Mouse (Mus musculus) macrophage (primary cell): ENCODE measurements around the gene Gm11027. TPM values are rescaled to one million over a fixed set of nuclear protein-coding genes. Genes with fewer than 3 reads are reported as not detected.
"Not testable (repeated sequence)": the region's sequence is repeated elsewhere in the genome, so short reads cannot be mapped to it uniquely, and the experiment has no call there.

Source experiments
- H3K27ac ChIP-seq: fragments of 350-480 bp; formaldehyde crosslinking; 2 replicates; pipeline ENCODE4 v1.9.0; 2021
- H3K36me3 ChIP-seq: fragments of 350-480 bp; formaldehyde crosslinking; 2 replicates; pipeline ENCODE4 v1.9.0; 2021; ENCODE audit errors: inconsistent target
- H3K4me3 ChIP-seq: fragments of 350-480 bp; formaldehyde crosslinking; 2 replicates; pipeline ENCODE4 v1.9.0; 2021; ENCODE audit errors: inconsistent target
- H3K79me2 ChIP-seq: fragments of 350-480 bp; formaldehyde crosslinking; 2 replicates; pipeline ENCODE4 v1.9.0; 2021; ENCODE audit errors: inconsistent target
- WGBS: methylation state at CpG from one replicate; pipeline ENCODE4 v1.1.7; 2026; ENCODE audit warnings: inconsistent platforms; ENCODE audit not compliant: missing documents; 5-methylcytosine and 5-hydroxymethylcytosine counted together
- polyA plus RNA-seq: library from polyadenylated mRNA; stranded (reverse); fragments of 250-400 nt; gene quantifications from 3 replicates; pipeline ENCODE4 v1.2.4, GENCODE M21; 2018; ENCODE audit warnings: inconsistent platforms
- total RNA-seq, 78 experiments: library from RNA; depleted of rRNA; stranded (reverse); fragments of 250-400 nt; gene quantifications; 1 replicate in 9 of 78; 2 replicates in 24 of 78; 3 replicates in 43 of 78; 4 replicates in 2 of 78; pipeline ENCODE4 v1.2.4; 2018; ENCODE audit warnings: inconsistent platforms in 56 of 78

Gm11027 gene
- not detected for total RNA-seq (2018; cell fraction: chromatin; rRNA removed)
- total RNA-seq (2018; cell fraction: cytosol; rRNA removed) = not detected
- not detected for total RNA-seq (2018; cell fraction: nucleus; rRNA removed)
- polyA plus RNA-seq = not detected in 3 replicates

- not testable (repeated sequence) for H3K4me3 ChIP-seq, H3K27ac ChIP-seq, H3K36me3 ChIP-seq, H3K79me2 ChIP-seq
- 100% methylated on average over 2 of the region's 2 CpGs for WGBS
Observed at GRCm38 (mm10) chr12:116275086-116275485, at the start of gene Gm11027. Gene Gm11027, plus strand, starts transcription at chr12:116275386.

DNA sequence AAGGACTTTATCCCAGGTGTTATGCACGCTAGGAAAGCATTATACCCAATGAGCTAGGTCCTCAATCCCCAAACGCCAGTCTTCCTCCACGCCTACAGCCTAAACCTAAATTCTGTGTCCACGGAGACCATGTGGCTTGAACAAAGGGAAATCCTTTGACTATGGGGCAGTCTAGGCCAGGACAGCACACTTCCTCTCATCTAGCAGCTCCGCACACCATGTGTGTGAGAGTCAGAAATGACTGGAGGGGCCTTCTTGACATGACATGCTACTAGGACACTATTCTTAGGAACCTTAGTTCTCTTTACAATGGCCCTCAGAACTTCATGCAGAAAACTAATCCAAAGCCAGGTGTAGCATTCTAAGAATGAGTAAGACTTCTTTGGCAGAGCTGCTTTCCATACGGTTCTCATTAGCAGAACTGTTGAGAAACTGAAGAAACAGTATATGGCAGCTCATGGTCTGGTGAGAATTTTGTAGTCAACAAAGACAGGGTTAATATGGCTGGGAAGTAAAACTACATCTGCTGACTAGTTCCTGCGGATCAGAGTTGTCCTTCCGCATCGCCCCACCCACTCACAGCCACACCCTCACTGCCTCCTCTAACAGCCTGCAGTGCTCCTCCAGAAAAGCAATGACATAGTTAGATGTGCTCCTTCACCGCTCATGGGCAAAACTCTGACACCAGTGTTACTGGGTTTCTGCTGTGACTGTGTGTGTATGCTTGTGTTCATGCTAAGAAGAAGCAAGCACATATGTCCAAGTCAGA, 48.7 kb upstream of the Gm11027 start:
- Histone ChIP-seq H3K79me2 (no peaks in the 10 kb centered on the region), H3K36me3 (no peaks in the 10 kb centered on the region), H3K4me3 (no peak overlapping the region), H3K27ac (no peak overlapping the region)
- WGBS = 87% methylated on average over 10 of the region's 10 CpGs

- Histone ChIP-seq H3K36me3 (no peaks in the 10 kb centered on the region), H3K4me3 (no peak overlapping the region), H3K27ac (no peak overlapping the region), H3K79me2 (no peaks in the 10 kb centered on the region)
- WGBS = 96% methylated on average over 3 of the region's 3 CpGs
Observed at GRCm38 (mm10) chr12:116229451-116229850, 45.7 kb upstream of the Gm11027 start.

GRCm38 (mm10) chr12:116231612-116232011, 43.6 kb upstream of the Gm11027 start:
- 88% methylated on average over 12 of the region's 12 CpGs for WGBS
- H3K36me3 ChIP-seq = no peaks in the 10 kb centered on the region
- H3K27ac ChIP-seq = no peak overlapping the region
- H3K79me2 ChIP-seq = no peaks in the 10 kb centered on the region
- no peak overlapping the region for H3K4me3 ChIP-seq

DNA sequence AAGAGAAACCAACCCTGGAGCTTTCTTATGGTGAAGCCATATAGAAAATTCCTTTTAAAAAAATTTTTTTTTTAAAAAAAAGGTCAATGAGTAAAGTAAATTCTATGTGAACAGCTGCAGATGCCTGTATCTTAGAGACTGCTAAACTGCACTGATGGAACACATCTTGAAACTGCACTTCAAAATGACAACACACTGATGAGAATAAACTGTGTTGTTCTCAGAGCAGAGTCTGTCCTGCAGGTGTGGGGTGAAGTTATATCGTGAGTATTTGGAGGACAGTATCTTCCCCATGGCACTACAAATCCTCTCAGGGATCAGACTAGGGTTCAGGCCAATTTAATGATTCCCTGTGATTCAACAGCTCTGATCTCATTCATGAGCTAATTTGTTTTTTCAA, 43.1 kb upstream of the Gm11027 start:
- Histone ChIP-seq H3K36me3 (no peaks in the 10 kb centered on the region), H3K4me3 (no peak overlapping the region), H3K27ac (no peak overlapping the region), H3K79me2 (no peaks in the 10 kb centered on the region)
- 93% methylated on average over 1 of the region's 1 CpGs for WGBS

- WGBS = 82% methylated on average over 4 of the region's 4 CpGs
- no peak overlapping the region for H3K4me3 ChIP-seq
- H3K36me3 ChIP-seq = no peaks in the 10 kb centered on the region
- no peaks in the 10 kb centered on the region for H3K79me2 ChIP-seq
- no peak overlapping the region for H3K27ac ChIP-seq
Observed at GRCm38 (mm10) chr12:116235356-116235755, 39.8 kb upstream of the Gm11027 start.

- Histone ChIP-seq H3K27ac (no peak overlapping the region), H3K4me3 (no peak overlapping the region), H3K79me2 (no peaks in the 10 kb centered on the region), H3K36me3 (no peaks in the 10 kb centered on the region)
- WGBS = 95% methylated on average over 3 of the region's 3 CpGs
Observed at GRCm38 (mm10) chr12:116236658-116237057, 38.5 kb upstream of the Gm11027 start.

DNA sequence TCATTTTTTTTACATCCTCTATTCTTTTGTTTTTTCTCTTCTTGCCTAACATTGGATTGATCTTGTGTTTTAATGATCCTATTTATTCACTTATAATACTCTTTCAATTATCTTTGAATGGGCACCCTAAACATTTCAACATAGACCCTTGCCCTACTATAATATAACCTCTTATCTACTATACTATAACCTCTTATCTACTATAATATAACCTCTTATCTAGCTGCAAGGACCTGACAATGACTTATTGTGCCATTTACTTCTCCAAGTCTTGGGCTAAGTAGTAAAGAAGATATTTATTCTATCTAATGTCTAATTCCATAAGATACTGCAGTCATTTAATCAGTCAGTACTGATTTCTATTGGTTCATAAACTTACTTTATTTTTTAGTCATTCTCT, 36.8 kb upstream of the Gm11027 start:
- Histone ChIP-seq H3K4me3 (no peak overlapping the region), H3K36me3 (no peaks in the 10 kb centered on the region), H3K27ac (no peak overlapping the region), H3K79me2 (no peaks in the 10 kb centered on the region)

DNA sequence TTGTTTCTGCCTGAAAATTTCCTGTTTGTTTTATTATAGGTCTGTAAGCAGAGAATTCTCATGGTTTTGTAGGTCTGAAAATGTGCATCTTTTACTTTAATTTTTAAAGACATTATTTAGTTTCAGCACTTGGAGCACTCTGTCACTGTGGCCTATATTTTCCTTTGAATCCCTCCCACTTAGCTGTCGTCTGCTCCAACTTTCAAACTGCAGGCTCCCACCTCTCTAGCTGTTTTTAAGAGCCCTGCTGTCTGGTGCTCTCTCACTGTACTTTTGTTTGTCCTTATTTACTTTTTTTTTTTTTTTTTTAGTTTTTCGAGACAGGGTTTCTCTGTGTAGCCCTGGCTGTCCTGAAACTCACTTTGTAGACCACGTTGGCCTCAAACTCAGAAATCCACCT, 36.4 kb upstream of the Gm11027 start:
- Histone ChIP-seq H3K36me3 (no peaks in the 10 kb centered on the region), H3K4me3 (no peak overlapping the region), H3K27ac (no peak overlapping the region), H3K79me2 (no peaks in the 10 kb centered on the region)
- WGBS = 96% methylated on average over 2 of the region's 3 CpGs

GRCm38 (mm10) chr12:116244601-116245000, 30.6 kb upstream of the Gm11027 start:
- WGBS = 93% methylated on average over 1 of the region's 1 CpGs
- H3K79me2 ChIP-seq = no peaks in the 10 kb centered on the region
- no peak overlapping the region for H3K4me3 ChIP-seq
- H3K36me3 ChIP-seq = no peaks in the 10 kb centered on the region; the same call in 1 of the 2 replicates
- H3K27ac ChIP-seq = no peak overlapping the region

DNA sequence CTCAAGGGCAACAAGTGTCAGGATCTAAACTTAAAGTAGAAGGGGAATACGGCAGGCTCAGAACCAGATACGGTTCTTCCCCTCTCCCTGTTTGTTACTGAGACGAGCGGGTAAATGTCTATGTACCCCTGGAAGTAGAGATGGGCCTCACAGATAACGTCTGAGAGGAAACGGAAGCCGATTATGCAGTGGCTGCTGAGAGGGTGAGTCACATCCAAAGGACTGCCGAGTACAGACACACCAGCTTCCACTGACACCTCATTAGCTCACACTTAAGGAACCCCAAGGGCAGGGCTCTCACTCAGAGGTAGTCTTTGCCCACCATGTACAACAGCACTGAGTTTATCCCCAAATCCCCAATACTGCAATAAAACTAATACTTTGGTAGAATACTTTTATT, 20.5 kb upstream of the Gm11027 start:
- no peak overlapping the region for H3K27ac ChIP-seq
- H3K36me3 ChIP-seq = no peaks in the 10 kb centered on the region
- WGBS = 29% methylated on average over 8 of the region's 8 CpGs
- no peaks in the 10 kb centered on the region for H3K79me2 ChIP-seq
- H3K4me3 ChIP-seq = no peak overlapping the region

- Histone ChIP-seq H3K4me3 (no peak overlapping the region), H3K27ac (no peak overlapping the region), H3K79me2 (no peaks in the 10 kb centered on the region), H3K36me3 (no peaks in the 10 kb centered on the region)
- WGBS = 84% methylated on average over 11 of the region's 11 CpGs
Observed at GRCm38 (mm10) chr12:116255636-116256035, 19.6 kb upstream of the Gm11027 start.

DNA sequence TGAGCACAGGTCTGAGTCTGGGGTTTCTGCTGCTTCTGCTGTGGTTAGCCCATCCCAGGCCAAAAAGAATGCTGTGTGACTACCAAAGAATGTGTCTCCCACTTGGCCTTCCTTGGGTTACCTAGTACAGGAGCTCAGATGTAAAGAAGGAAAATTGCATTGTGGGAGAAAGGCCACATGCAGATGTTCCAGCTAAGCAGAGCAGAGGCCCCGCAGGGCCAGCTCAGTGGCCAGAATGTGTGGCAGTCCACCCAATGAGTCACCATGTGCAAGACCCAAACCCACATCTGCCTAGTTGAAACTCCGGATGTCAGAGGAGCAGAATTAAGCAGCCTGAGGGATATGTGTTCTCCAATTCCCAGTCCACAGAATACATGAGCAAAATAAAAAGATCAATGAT, 16.9 kb upstream of the Gm11027 start:
- Histone ChIP-seq H3K36me3 (no peaks in the 10 kb centered on the region), H3K79me2 (no peaks in the 10 kb centered on the region), H3K4me3 (no peak overlapping the region), H3K27ac (no peak overlapping the region)
- WGBS = 73% methylated on average over 2 of the region's 2 CpGs

GRCm38 (mm10) chr12:116262555-116263341, 12.4 kb upstream of the Gm11027 start, which contains the start of gene Wdr60:
Gene Wdr60, minus strand, starts transcription at chr12:116263022.
- 5% methylated on average over 47 of the region's 47 CpGs for WGBS
- Histone ChIP-seq H3K79me2 (no peaks in the 10 kb centered on the region), H3K27ac (no peak within 1 kb of the TSS), H3K36me3 (no peaks in the 10 kb centered on the region), H3K4me3 (peak within 1 kb of the TSS; percentile 34)

- 96% methylated on average over 2 of the region's 2 CpGs for WGBS
Observed at GRCm38 (mm10) chr12:116264756-116265155, 10.4 kb upstream of the Gm11027 start.

More at GRCm38 (mm10) chr12:116264756-116265155, 10.4 kb upstream of the Gm11027 start:
- Histone ChIP-seq H3K79me2 (no peaks in the 10 kb centered on the region), H3K4me3 (no peak overlapping the region), H3K36me3 (no peaks in the 10 kb centered on the region), H3K27ac (no peak overlapping the region)
